Mouse (Mus musculus) lung, embryonic 14.5 days (tissue): ENCODE measurements at regions not wholly inside any gene's neighbourhood (a gene's known extent, or its start where the extent isn't known, plus 50 kb on each side); places are given as distances from the start of the nearest gene placed in this dataset.
A peak's percentile ranks its signal among the peaks of the same experiment; 100 is the strongest.

Experiments used
- ATAC-seq: fragments of 200-750 bp; cut with Nextera tagmentation; 2 replicates; pipeline ENCODE4 v1.8.0; 2017; ENCODE audit warnings: mild to moderate bottlenecking, moderate TSS enrichment, moderate library complexity; ENCODE audit not compliant: insufficient read depth
- DNase-seq: peaks from one replicate; pipeline ENCODE4 v3.0.0-alpha.2; 2015
- H3K27ac ChIP-seq: fragments of 300-500 bp; sonication (generic); 2 replicates; pipeline ENCODE4 v1.5.1; 2014; ENCODE audit warnings: low read depth, mild to moderate bottlenecking, moderate library complexity
- H3K27me3 ChIP-seq: fragments of 300-500 bp; sonication (generic); 2 replicates; pipeline ENCODE4 v1.6.1; 2014; ENCODE audit warnings: low read length, control low read depth; ENCODE audit not compliant: insufficient read depth
- H3K36me3 ChIP-seq: fragments of 300-500 bp; sonication (generic); 2 replicates; pipeline ENCODE4 v1.6.1; 2014; ENCODE audit warnings: control low read depth; ENCODE audit not compliant: insufficient read depth
- H3K4me1 ChIP-seq: fragments of 300-500 bp; sonication (generic); 2 replicates; pipeline ENCODE4 v1.6.1; 2014; ENCODE audit warnings: antibody characterized with exemption, control low read depth; ENCODE audit not compliant: insufficient read depth
- H3K4me2 ChIP-seq: fragments of 300-500 bp; sonication (generic); 2 replicates; pipeline ENCODE4 v1.6.1; 2014; ENCODE audit warnings: mild to moderate bottlenecking
- H3K4me3 ChIP-seq: fragments of 300-500 bp; sonication (generic); 2 replicates; pipeline ENCODE4 v1.5.1; 2014; ENCODE audit warnings: low read depth, low read length
- H3K9ac ChIP-seq: fragments of 300-500 bp; sonication (generic); 2 replicates; pipeline ENCODE4 v1.6.1; 2014
- H3K9me3 ChIP-seq: fragments of 300-500 bp; sonication (generic); 2 replicates; pipeline ENCODE4 v1.6.1; 2016; ENCODE audit warnings: low read depth, low read length, control low read depth
- CTCF ChIP-seq: IDR thresholded peaks from 2 replicates; pipeline ENCODE4 v1.5.1; 2016; ENCODE audit warnings: antibody characterized with exemption, low read depth
- WGBS: fragments of 180-500 bp; shearing (Covaris S2); extraction: QIAGEN DNeasy Blood & Tissue Kit; methylation state at CpG from one replicate; pipeline ENCODE4 v1.1.7; 2014; 5-methylcytosine and 5-hydroxymethylcytosine counted together

DNA sequence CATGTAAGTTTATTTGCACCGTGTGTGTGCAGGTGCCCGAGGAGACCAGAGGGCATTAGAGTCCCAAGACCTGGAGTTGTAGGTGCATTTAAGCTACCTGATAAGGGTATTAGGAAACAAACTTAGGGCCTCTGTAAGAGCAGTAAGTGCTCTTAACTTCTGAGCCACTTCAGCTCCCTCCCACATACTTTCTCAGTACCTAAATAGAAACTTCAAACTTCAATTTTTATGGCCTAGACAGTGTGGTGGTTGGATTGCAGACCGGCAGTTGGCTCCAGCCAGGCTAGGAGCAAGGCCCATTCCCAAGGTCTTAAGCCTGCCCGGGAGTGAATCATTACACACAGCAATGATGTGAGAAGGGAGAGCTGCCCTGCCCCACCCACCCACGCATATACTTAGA, 208.8 kb upstream of the Plpp4 start:
- no peaks in the 10 kb centered on the region for H3K9me3 ChIP-seq
- DNase-seq = no peak
- no peaks in the 10 kb centered on the region for H3K27me3 ChIP-seq
- no peak overlapping the region for H3K4me2 ChIP-seq
- no peak for ATAC-seq
- no peak for TF ChIP-seq CTCF
- 68% methylated on average over 5 of the region's 5 CpGs for WGBS
- no peaks in the 10 kb centered on the region for H3K36me3 ChIP-seq
- H3K4me3 ChIP-seq = no peak overlapping the region
- H3K27ac ChIP-seq = no peak overlapping the region
- no peaks in the 10 kb centered on the region for H3K4me1 ChIP-seq
- no peak overlapping the region for H3K9ac ChIP-seq

- H3K4me2 ChIP-seq = no peak overlapping the region
- WGBS = 82% methylated on average over 4 of the region's 4 CpGs
- H3K4me3 ChIP-seq = no peak overlapping the region
- DNase-seq (peak; percentile 4), ATAC-seq (no peak)
- H3K9ac ChIP-seq = no peak overlapping the region
- no peak for TF ChIP-seq CTCF
- no peaks in the 10 kb centered on the region for H3K4me1 ChIP-seq
- no peaks in the 10 kb centered on the region for H3K36me3 ChIP-seq
- no peaks in the 10 kb centered on the region for H3K27me3 ChIP-seq
- H3K27ac ChIP-seq = no peak overlapping the region
- no peaks in the 10 kb centered on the region for H3K9me3 ChIP-seq
Measured at GRCm38 (mm10) chr7:129049726-129050125, 207.1 kb upstream of the Plpp4 start.

- Histone ChIP-seq H3K4me3 (no peak overlapping the region), H3K9me3 (no peaks in the 10 kb centered on the region), H3K36me3 (no peaks in the 10 kb centered on the region), H3K4me1 (no peaks in the 10 kb centered on the region), H3K9ac (no peak overlapping the region), H3K4me2 (no peak overlapping the region), H3K27ac (no peak overlapping the region), H3K27me3 (no peaks in the 10 kb centered on the region)
- no peak for TF ChIP-seq CTCF
- 83% methylated on average over 1 of the region's 1 CpGs for WGBS
- no peak for ATAC-seq
- DNase-seq = no peak
Measured at GRCm38 (mm10) chr7:129050675-129051074, 206.2 kb upstream of the Plpp4 start.

DNA sequence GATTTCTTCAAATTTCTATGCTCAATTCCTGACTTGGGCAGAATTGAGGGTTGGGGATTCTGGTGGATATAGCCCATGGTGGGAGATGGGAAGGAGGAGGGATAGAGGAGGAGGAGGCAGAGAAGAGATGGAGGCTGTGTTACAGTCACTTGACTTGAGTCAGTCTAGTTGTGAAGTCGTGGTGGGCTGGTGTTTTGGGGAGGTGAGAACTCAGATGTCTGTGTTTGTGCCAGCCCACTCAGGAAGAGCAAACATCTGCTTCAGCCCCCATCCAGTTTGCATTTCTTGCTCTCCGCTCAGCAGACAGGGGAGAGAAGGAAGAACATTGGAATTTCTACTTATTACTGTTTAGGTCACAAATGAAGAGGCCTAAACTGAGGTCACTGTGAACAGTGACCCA, 189.9 kb upstream of the Plpp4 start:
- Histone ChIP-seq H3K9ac (no peak overlapping the region), H3K27me3 (no peaks in the 10 kb centered on the region), H3K9me3 (no peaks in the 10 kb centered on the region), H3K27ac (no peak overlapping the region), H3K4me1 (no peaks in the 10 kb centered on the region), H3K4me3 (no peak overlapping the region), H3K4me2 (no peak overlapping the region), H3K36me3 (no peaks in the 10 kb centered on the region)
- WGBS = 71% methylated on average over 2 of the region's 2 CpGs
- no peak for DNase-seq
- ATAC-seq = no peak
- TF ChIP-seq CTCF = no peak

- ATAC-seq (peak; percentile 89), DNase-seq (peak; percentile 79)
- H3K36me3 ChIP-seq = no peaks in the 10 kb centered on the region
- no peaks in the 10 kb centered on the region for H3K9me3 ChIP-seq
- no peaks in the 10 kb centered on the region for H3K4me1 ChIP-seq
- H3K4me2 ChIP-seq = no peak overlapping the region
- WGBS = 43% methylated on average over 4 of the region's 4 CpGs
- no peak for TF ChIP-seq CTCF
- no peak overlapping the region for H3K9ac ChIP-seq
- no peaks in the 10 kb centered on the region for H3K27me3 ChIP-seq
- H3K27ac ChIP-seq = no peak overlapping the region
- H3K4me3 ChIP-seq = no peak overlapping the region
Measured at GRCm38 (mm10) chr7:129068137-129068536, 188.7 kb upstream of the Plpp4 start.

GRCm38 (mm10) chr7:129079786-129080185, 177.0 kb upstream of the Plpp4 start:
- no peak for ATAC-seq
- WGBS = 55% methylated on average over 6 of the region's 6 CpGs
- TF ChIP-seq CTCF = no peak

DNA sequence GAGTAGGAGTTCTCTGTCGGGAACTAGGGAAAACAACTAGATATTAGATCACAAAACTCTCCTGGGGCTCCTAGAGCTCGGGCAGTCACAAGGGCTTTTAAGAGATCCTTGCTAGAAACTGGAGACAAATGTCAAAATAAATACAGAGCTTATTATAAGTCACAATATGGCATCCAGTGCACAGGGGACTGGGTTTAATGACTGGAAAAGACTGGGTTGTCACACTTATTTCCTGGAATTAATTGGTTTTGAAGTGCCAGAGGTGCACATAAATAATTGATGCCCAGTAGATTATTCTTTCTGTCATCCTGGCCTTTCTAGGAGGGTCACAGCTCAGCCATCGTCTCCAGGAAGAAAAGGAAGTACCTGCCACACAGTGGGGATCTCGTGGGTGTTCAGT, 165.4 kb upstream of the Plpp4 start:
- Histone ChIP-seq H3K36me3 (no peaks in the 10 kb centered on the region), H3K27ac (no peak overlapping the region), H3K27me3 (no peaks in the 10 kb centered on the region), H3K4me1 (no peaks in the 10 kb centered on the region), H3K4me2 (no peak overlapping the region), H3K9me3 (no peaks in the 10 kb centered on the region), H3K9ac (no peak overlapping the region), H3K4me3 (no peak overlapping the region)
- WGBS = 53% methylated on average over 4 of the region's 4 CpGs
- TF ChIP-seq CTCF = no peak
- ATAC-seq (no peak), DNase-seq (no peak)

More at GRCm38 (mm10) chr7:129079786-129080185, 177.0 kb upstream of the Plpp4 start:
- Histone ChIP-seq H3K4me2 (no peak overlapping the region), H3K9ac (no peak overlapping the region), H3K4me1 (no peaks in the 10 kb centered on the region), H3K36me3 (no peaks in the 10 kb centered on the region), H3K27me3 (no peaks in the 10 kb centered on the region), H3K9me3 (no peaks in the 10 kb centered on the region), H3K27ac (no peak overlapping the region), H3K4me3 (no peak overlapping the region)
- DNase-seq = peak; percentile 31
